Mouse (Mus musculus): Measurements from ENCODE around the gene Arfgap2.

DNA sequence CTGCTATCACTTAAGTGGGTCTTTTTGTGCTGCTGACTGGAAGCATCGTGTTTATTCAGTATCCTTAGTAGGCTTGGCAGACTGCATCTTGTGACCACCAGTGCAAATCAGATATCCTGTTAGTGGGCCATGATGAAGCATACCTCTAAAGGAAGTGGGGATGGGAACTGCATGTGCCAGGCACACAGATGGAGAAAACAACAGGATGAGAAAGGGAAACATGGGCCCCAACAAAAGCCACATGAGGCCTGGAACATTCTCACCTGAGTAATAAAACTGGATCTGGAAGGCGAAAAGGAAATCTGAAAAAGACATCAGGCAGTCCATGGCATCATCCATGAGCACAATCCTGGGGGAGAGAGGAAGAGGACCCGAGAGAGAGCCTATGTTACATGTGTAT is 19.2 kb downstream of the Arfgap2 start:
- TF ChIP-seq CTCF (IDR thresholded peaks at IDR 0.05; ENCODE audit: extremely low read depth, insufficient read depth, insufficient read length, insufficient replicate concordance) (no peak), POLR2A (IDR thresholded peaks at IDR 0.05; ENCODE audit: low read depth, low read length) (no peak)

Data from spleen, adult 2 months (tissue).